Mouse (Mus musculus) G1E-ER4 (cell line): ENCODE data around the gene Nsmf. TPM values are rescaled to one million over a fixed set of nuclear protein-coding genes. Genes with fewer than 3 reads are reported as not detected.

ENCODE experiments used
- GATA1 ChIP-seq: IDR thresholded peaks from one replicate; pipeline ENCODE4 v1.8.0; 2012; ENCODE audit warnings: low read length, inconsistent platforms
- polyA plus RNA-seq: library from polyadenylated mRNA; stranded (reverse); fragments of >175 nt; gene quantifications from 2 replicates; pipeline ENCODE4 v1.2.3, GENCODE M21; 2012

Gene Nsmf
- polyA plus RNA-seq, 1 experiment, result 56.3 TPM

DNA sequence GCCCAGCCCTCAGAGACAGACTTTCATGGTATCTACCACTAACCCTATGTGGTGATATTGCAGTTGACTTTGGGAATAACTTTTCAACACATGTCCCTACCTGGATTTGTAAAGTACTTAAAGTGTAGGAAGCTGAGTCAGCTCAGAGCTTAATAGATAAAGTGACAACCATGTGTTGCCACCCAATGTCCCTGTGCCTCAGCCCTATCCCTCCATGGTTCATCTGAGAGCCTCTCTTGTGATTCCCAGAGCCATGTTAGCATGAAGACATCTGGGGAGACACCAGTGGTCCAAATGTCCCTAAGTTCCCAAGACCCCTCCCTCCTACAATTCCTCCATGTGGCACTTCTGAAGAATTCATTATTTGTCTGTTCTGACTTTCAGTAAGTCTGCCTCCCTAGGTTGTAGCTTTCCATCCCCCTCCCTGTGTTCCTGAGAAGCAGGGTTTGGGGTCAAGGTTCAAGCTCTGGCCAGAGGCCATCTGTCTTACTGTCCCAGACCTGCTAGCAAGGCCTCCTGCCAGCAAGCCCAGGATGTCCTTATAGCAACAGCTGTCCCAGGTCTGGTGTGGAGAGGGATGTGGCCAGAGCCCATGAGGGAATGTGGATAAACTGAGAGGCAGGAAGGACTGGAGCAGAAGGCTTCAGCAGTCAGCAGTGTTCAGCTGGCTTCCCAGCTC is 56.5 kb downstream of the Nsmf start:
- TF ChIP-seq GATA1, result no peak

DNA sequence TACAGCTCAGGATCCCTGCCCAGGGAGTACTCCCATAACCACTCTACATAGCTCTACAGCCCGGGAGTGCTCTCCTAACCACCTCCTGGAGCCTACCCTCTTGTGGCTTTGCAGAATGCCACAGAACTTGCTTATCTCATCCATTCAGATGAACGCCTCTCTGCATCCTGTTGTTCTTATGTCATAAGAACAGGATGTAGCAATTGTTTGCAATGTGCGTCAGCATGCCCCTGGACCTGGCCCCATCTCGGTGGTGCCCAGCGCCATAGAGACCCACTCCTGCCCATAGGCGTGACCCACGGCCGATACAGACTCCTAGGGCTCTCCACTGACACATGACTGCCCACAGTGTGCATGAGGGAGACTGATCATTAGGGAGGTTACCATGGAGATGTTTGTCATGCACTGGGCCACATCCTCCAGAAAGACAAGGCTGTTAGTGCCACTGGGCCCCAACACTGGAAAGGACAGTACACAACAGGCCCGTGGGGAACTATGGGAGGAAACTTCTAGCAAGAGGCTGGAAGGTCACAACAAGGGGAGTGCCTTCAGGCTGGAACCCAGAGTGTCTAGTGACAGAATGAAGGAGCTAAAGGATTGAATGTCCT is 57.1 kb downstream of the Nsmf start:
- TF ChIP-seq GATA1, result peak; percentile 23

Other genes with a start within 250 kb of the Nsmf start
- 59.4 and 65.7 TPM in 2 replicates for gene Ehmt1, start 134.7 kb upstream of the Nsmf start, polyA plus RNA-seq
- 28.2 and 39.2 TPM in 2 replicates for gene Arrdc1, start 119.1 kb upstream of the Nsmf start, polyA plus RNA-seq
- 16.5 and 19.4 TPM in 2 replicates for gene Zmynd19, start 104.6 kb upstream of the Nsmf start, polyA plus RNA-seq
- 18.6 and 22.4 TPM in 2 replicates for gene Dph7, start 92.0 kb upstream of the Nsmf start, polyA plus RNA-seq
- gene Mrpl41, start 79.3 kb upstream of the Nsmf start, polyA plus RNA-seq, result 27.3 and 76.2 TPM in 2 replicates
- 4.0 TPM in 2 replicates for gene Pnpla7, start 78.3 kb upstream of the Nsmf start, polyA plus RNA-seq
- not detected in 2 replicates for gene Entpd8, start 25.9 kb downstream of the Nsmf start, polyA plus RNA-seq
- 0.06 and 0.18 TPM in 2 replicates for gene Noxa1, start 40.8 kb downstream of the Nsmf start, polyA plus RNA-seq
- gene Nrarp, start 126.4 kb downstream of the Nsmf start, polyA plus RNA-seq, result not detected in 2 replicates
- 9.9 and 11.1 TPM in 2 replicates for gene Tor4a, start 142.5 kb downstream of the Nsmf start, polyA plus RNA-seq
- 26.4 and 34.1 TPM in 2 replicates for gene Nelfb, start 157.1 kb downstream of the Nsmf start, polyA plus RNA-seq
- not detected in 2 replicates for gene Stpg3, start 160.3 kb downstream of the Nsmf start, polyA plus RNA-seq
- gene Fam166a, start 164.4 kb downstream of the Nsmf start, polyA plus RNA-seq, result 0.09 TPM in 1 of 2 replicates, not detected in the other
- gene Tubb4b, start 170.3 kb downstream of the Nsmf start, polyA plus RNA-seq, result 462 and 587 TPM in 2 replicates
- not detected in 2 replicates for gene Slc34a3, start 180.0 kb downstream of the Nsmf start, polyA plus RNA-seq
- 0.04 and 0.10 TPM in 2 replicates for gene Rnf224, start 182.4 kb downstream of the Nsmf start, polyA plus RNA-seq
- 23.1 and 29.3 TPM in 2 replicates for gene Rnf208, start 187.9 kb downstream of the Nsmf start, polyA plus RNA-seq
- not detected in 2 replicates for gene Cysrt1, start 188.1 kb downstream of the Nsmf start, polyA plus RNA-seq
- 0.97 and 2.3 TPM in 2 replicates for gene AL732309.1, start 192.5 kb downstream of the Nsmf start, polyA plus RNA-seq
- gene Tmem203, start 201.1 kb downstream of the Nsmf start, polyA plus RNA-seq, result 11.3 and 16.5 TPM in 2 replicates
- 56.1 and 69.7 TPM in 2 replicates for gene Tprn, start 208.3 kb downstream of the Nsmf start, polyA plus RNA-seq
- 196 and 198 TPM in 2 replicates for gene Ssna1, start 218.1 kb downstream of the Nsmf start, polyA plus RNA-seq
- 25.4 and 26.3 TPM in 2 replicates for gene Anapc2, start 218.1 kb downstream of the Nsmf start, polyA plus RNA-seq
- not detected in 2 replicates for gene Tmem210, start 233.8 kb downstream of the Nsmf start, polyA plus RNA-seq
- not detected in 2 replicates for gene Lrrc26, start 235.6 kb downstream of the Nsmf start, polyA plus RNA-seq